Comparison of ENCODE assay signal across 23 mouse cellular contexts in genomic region chr4:42913391-42913790, GRCm38 (mm10). TPM values are rescaled to one million over a fixed set of nuclear protein-coding genes. Genes with fewer than 3 reads are reported as not detected.
"Had no signal": no experiment of that assay in that cellular context is flagged by ENCODE, and none has a peak within 500 bp of the region (broad histone marks: within the 10 kb centered on the region; RNA-seq: fewer than 3 reads in every experiment).

No protein-coding gene starts in this region.

- H3K4me1 ChIP-seq: stomach, embryonic 15.5 days had no signal

- H3K27me3 ChIP-seq: midbrain, embryonic 15.5 days had no signal

- DNase-seq: liver, postnatal 0 days; lung, adult 2 months; lung, postnatal 14 days; lung, postnatal 36 days; right cerebral cortex, postnatal 14 days; thymus, adult 2 months; thymus, postnatal 25 days; thymus, postnatal 4 days had no signal

- H3K36me3 ChIP-seq: lung, embryonic 15.5 days; midbrain, embryonic 13.5 days; midbrain, embryonic 15.5 days; neural tube, embryonic 12.5 days; stomach, embryonic 15.5 days had no signal

- H3K27ac ChIP-seq: lung, embryonic 15.5 days; macrophage; midbrain, embryonic 13.5 days; midbrain, embryonic 15.5 days; neural tube, embryonic 12.5 days; stomach, embryonic 15.5 days; stomach, postnatal 0 days had no signal

- H3K4me3 ChIP-seq: lung, embryonic 15.5 days; megakaryocyte, embryonic 14.5 days; midbrain, embryonic 13.5 days; midbrain, embryonic 15.5 days; neural tube, embryonic 12.5 days; stomach, embryonic 15.5 days had no signal

- H3K9me3 ChIP-seq: lung, embryonic 15.5 days; midbrain, embryonic 13.5 days; midbrain, embryonic 15.5 days; neural tube, embryonic 12.5 days; stomach, embryonic 15.5 days had no signal

RNA-seq across cellular contexts. Expression of gene Phf24, which starts 3.1 kb away (rescaled TPM):
- total RNA-seq: monocyte, adult 5-6 weeks; neutrophil, adult 5-6 weeks had no signal
- polyA plus RNA-seq: macrophage had no signal

RNA-seq across cellular contexts. Expression of gene Fam205c, which starts 39.4 kb away (rescaled TPM):
- total RNA-seq: megakaryocyte progenitor cell, adult 5-6 weeks; midbrain, postnatal 0 days; monocyte, adult 5-6 weeks; neutrophil, adult 5-6 weeks had no signal
- polyA plus RNA-seq: lung, adult 2 months; lung, postnatal 0 days; macrophage; spleen, adult 2 months; thymus, adult 2 months; urinary bladder, adult 2 months had no signal

RNA-seq across cellular contexts. Expression of gene 1700022I11Rik, which starts 56.0 kb away (rescaled TPM):
- total RNA-seq: midbrain, postnatal 0 days; monocyte, adult 5-6 weeks had no signal
- polyA plus RNA-seq: liver, postnatal 0 days; lung, adult 2 months; spleen, adult 2 months; thymus, adult 2 months; urinary bladder, adult 2 months had no signal

RNA-seq across cellular contexts. Expression of gene Gm12394, which starts 56.8 kb away (rescaled TPM):
- total RNA-seq: megakaryocyte progenitor cell, adult 5-6 weeks; monocyte, adult 5-6 weeks; neutrophil, adult 5-6 weeks had no signal
- polyA plus RNA-seq: lung, adult 2 months; macrophage; spleen, adult 2 months; stomach, embryonic 15.5 days; thymus, adult 2 months; urinary bladder, adult 2 months had no signal
